Mouse (Mus musculus) limb, embryonic 12.5 days (tissue): Measurements from ENCODE around the gene Spred2. TPM values are rescaled to one million over a fixed set of nuclear protein-coding genes. Genes with fewer than 3 reads are reported as not detected.

Experiments used
- ATAC-seq: fragments of 200-750 bp; cut with Nextera tagmentation; 2 replicates; pipeline ENCODE4 v1.8.0; 2017; ENCODE audit warnings: low read depth, moderate TSS enrichment; ENCODE audit not compliant: insufficient number of reproducible peaks, insufficient read depth, low FRiP score, low TSS enrichment
- H3K27ac ChIP-seq: fragments of 300-500 bp; sonication (generic); 2 replicates; pipeline ENCODE4 v1.5.1; 2016; ENCODE audit warnings: mild to moderate bottlenecking, moderate library complexity
- H3K27me3 ChIP-seq: fragments of 300-500 bp; sonication (generic); 2 replicates; pipeline ENCODE4 v1.6.1; 2016; ENCODE audit warnings: mild to moderate bottlenecking, moderate library complexity
- H3K36me3 ChIP-seq: fragments of 300-500 bp; sonication (generic); 2 replicates; pipeline ENCODE4 v1.6.1; 2016; ENCODE audit warnings: mild to moderate bottlenecking, moderate library complexity
- H3K4me1 ChIP-seq: fragments of 300-500 bp; sonication (generic); replicated peaks from 2 replicates; pipeline ENCODE4 v1.6.1; 2016
- H3K4me2 ChIP-seq: fragments of 300-500 bp; sonication (generic); 2 replicates; pipeline ENCODE4 v1.6.1; 2016; ENCODE audit warnings: mild to moderate bottlenecking, moderate library complexity
- H3K4me3 ChIP-seq: fragments of 300-500 bp; sonication (generic); replicated peaks from 2 replicates; pipeline ENCODE4 v1.5.1; 2016; ENCODE audit warnings: mild to moderate bottlenecking
- H3K9ac ChIP-seq: fragments of 300-500 bp; sonication (generic); replicated peaks from 2 replicates; pipeline ENCODE4 v1.6.1; 2016; ENCODE audit warnings: mild to moderate bottlenecking, moderate library complexity
- H3K9me3 ChIP-seq: fragments of 300-500 bp; sonication (generic); 2 replicates; pipeline ENCODE4 v1.6.1; 2016; ENCODE audit warnings: mild to moderate bottlenecking, moderate library complexity
- WGBS: fragments of 180-500 bp; shearing (Covaris S2); methylation state at CpG from one replicate; pipeline ENCODE4 v1.1.7; 2016; 5-methylcytosine and 5-hydroxymethylcytosine counted together
- polyA plus RNA-seq: library from polyadenylated mRNA; unstranded; fragments of >200 nt; fragmentation: Nextera tagmentation; extraction: Ambion mirVana; gene quantifications from 2 replicates; pipeline ENCODE4 v1.2.1, GENCODE M21; 2016

Gene Spred2
- 7.6 and 8.4 TPM in 2 replicates for polyA plus RNA-seq

- WGBS = under 1% methylated on average over 57 of the region's 57 CpGs
- peak within 1 kb of the TSS; percentile 87 for H3K4me3 ChIP-seq
These were observed at the start of gene Spred2 for GRCm38 (mm10) chr11:19923888-19924756. Spred2 (plus strand) TSS chr11:19924375.

DNA sequence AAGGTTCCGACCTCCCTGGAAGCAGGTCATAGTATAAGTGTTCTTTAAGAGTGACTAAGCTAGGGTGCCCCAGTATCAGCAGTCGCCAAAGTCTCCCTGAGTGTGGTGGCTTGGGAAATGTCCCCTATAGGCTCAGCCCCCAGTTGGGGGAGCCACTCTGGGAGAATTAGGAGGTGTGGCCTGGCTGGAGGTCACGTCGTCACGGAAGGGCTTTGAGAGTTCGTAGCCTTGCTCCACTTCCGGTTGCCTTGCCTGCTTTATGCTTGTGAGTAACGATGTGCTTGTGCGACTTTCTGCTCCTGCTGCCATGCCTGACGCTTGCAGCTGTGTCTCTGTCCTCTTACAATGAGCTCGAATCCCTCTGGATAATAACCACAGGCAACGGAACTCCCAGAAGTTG is 48.6 kb upstream of the Spred2 start:
- H3K9me3 ChIP-seq = no peaks in the 10 kb centered on the region
- no peak overlapping the region for H3K27ac ChIP-seq
- 52% methylated on average over 12 of the region's 12 CpGs for WGBS
- H3K9ac ChIP-seq = no peak overlapping the region
- H3K4me1 ChIP-seq = 0 out of 2 replicates have a peak, but pooled peaks cover 9% of the 10 kb centered on the region
- H3K4me3 ChIP-seq = no peak overlapping the region
- H3K4me2 ChIP-seq = no peak overlapping the region
- no peaks in the 10 kb centered on the region for H3K36me3 ChIP-seq
- ATAC-seq = no peak
- H3K27me3 ChIP-seq = no peaks in the 10 kb centered on the region

More at GRCm38 (mm10) chr11:19923888-19924756, at the start of gene Spred2:
- H3K27ac ChIP-seq = peak within 1 kb of the TSS; percentile 97
- no peaks in the 10 kb centered on the region for H3K27me3 ChIP-seq
- peak within 1 kb of the TSS; percentile 72 for H3K4me2 ChIP-seq
- ATAC-seq = peak; percentile 45
- peak within 1 kb of the TSS; percentile 90 for H3K9ac ChIP-seq
- peaks cover 17% of the 10 kb centered on the region for H3K4me1 ChIP-seq
- no peaks in the 10 kb centered on the region for H3K9me3 ChIP-seq
- no peaks in the 10 kb centered on the region for H3K36me3 ChIP-seq

DNA sequence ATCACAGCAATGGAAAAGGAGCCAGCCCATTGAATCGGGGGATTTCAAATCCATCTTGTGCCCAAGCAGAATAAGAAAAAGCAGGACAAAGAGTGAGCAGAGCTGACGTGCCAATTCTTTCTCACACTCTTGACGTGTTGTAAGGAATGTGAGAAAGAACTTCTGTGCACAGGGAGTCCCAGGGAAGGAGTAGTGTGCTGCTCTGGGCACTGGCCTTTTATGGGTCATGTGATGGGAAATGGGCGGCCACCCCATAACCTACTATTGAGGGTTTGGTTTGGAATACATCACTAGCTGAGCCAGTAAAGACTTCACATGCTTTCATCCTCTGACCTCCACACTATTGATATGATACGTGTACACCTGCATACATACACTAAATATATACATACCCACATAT is 48.2 kb upstream of the Spred2 start:
- Histone ChIP-seq H3K27me3 (no peaks in the 10 kb centered on the region), H3K4me2 (no peak overlapping the region), H3K4me3 (no peak overlapping the region), H3K9ac (no peak overlapping the region), H3K4me1 (0 out of 2 replicates have a peak, but pooled peaks cover 9% of the 10 kb centered on the region), H3K9me3 (no peaks in the 10 kb centered on the region), H3K36me3 (no peaks in the 10 kb centered on the region), H3K27ac (no peak overlapping the region)
- no peak for ATAC-seq
- WGBS = 75% methylated on average over 5 of the region's 5 CpGs

DNA sequence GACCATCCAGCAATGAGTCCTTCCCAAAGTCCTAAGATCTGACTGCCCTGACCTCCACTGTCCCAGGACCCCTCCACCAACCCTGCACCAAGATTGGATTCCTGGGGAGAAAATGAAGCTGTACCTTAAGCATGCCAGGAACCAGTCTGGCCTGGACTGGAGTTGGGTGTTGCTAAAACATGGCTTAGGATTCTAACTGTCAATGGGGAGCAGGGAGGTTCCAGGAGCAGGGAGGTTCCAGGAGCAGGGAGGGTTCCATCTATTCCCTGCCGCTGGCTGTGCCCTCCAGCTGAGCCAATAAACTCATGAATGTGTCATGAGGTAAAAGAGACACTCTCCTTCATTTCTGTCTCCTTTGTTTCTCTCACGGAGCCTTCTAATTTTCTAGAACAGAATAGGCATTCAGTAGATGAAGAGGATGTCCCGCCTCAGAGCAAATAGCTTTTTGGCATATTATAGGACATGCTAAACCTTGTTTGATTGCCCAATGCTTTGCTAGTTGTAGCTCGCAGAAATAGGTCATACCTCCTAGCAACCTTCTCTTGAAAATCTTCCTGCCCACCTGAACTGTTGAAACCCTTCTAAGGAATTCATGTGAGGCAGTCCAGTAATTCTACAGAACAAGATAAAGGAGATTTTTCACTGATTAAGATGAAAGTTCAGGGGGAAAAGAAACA is 46.8 kb upstream of the Spred2 start:
- ATAC-seq = no peak
- Histone ChIP-seq H3K4me2 (no peak overlapping the region), H3K4me1 (0 out of 2 replicates have a peak, but pooled peaks cover 9% of the 10 kb centered on the region), H3K4me3 (no peak overlapping the region), H3K9me3 (no peaks in the 10 kb centered on the region), H3K9ac (no peak overlapping the region), H3K36me3 (no peaks in the 10 kb centered on the region), H3K27ac (no peak overlapping the region), H3K27me3 (no peaks in the 10 kb centered on the region)
- 43% methylated on average over 4 of the region's 4 CpGs for WGBS

DNA sequence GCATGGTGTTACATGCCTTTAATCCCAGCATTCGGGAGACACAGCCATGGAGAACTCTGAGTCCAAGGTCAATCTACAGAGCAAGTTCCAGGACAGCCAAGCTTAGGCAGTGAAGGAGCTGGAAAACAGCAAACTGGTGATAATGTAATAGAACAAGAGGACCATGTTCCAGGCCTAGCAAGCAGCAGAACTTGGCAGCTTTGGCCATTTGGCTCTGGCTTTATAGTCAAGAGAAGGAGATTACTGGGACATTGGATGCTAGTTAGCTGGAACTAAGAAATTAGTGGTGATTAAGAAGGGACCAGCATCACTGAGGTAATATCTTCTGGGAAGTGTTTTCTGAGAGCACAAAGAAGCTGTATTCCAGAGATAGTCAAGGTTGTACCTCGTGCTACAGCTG is 42.8 kb upstream of the Spred2 start:
- WGBS = 84% methylated on average over 2 of the region's 2 CpGs
- no peak for ATAC-seq
- no peaks in the 10 kb centered on the region for H3K36me3 ChIP-seq

GRCm38 (mm10) chr11:19890700-19891406 is 33.3 kb upstream of the Spred2 start:
- Histone ChIP-seq H3K27me3 (no peaks in the 10 kb centered on the region), H3K9ac (no peak overlapping the region), H3K27ac (no peak overlapping the region)

More for the DNA sequence above, 42.8 kb upstream of the Spred2 start:
- no peak overlapping the region for H3K4me2 ChIP-seq
- no peak overlapping the region for H3K4me3 ChIP-seq
- no peaks in the 10 kb centered on the region for H3K9me3 ChIP-seq
- 0 out of 2 replicates have a peak, but pooled peaks cover 3% of the 10 kb centered on the region for H3K4me1 ChIP-seq
- no peaks in the 10 kb centered on the region for H3K27me3 ChIP-seq
- H3K27ac ChIP-seq = no peak overlapping the region
- no peak overlapping the region for H3K9ac ChIP-seq

DNA sequence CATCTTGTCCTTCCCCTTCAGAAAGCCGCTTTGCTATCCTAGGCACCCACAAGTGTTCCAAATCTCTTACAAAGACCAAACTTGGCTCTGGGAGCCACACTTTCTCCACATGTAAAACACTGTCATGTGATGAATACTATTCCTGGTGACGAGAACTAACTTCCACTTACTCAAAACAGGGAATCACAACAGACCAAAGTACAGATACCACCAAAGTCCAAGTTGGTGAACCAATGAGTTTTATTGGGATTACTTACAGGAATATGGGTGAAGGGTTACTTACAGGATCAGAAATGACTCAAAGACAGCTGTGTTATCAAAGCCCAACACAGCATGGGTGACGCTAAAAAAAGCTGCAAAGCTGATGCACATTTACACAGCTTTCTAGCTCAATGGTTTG is 30.9 kb upstream of the Spred2 start:
- Histone ChIP-seq H3K4me3 (no peak overlapping the region), H3K9me3 (no peaks in the 10 kb centered on the region), H3K36me3 (no peaks in the 10 kb centered on the region), H3K9ac (no peak overlapping the region), H3K4me1 (no peaks in the 10 kb centered on the region), H3K27ac (no peak overlapping the region), H3K27me3 (no peaks in the 10 kb centered on the region), H3K4me2 (no peak overlapping the region)
- ATAC-seq = no peak
- WGBS = 86% methylated on average over 3 of the region's 3 CpGs

More at GRCm38 (mm10) chr11:19890700-19891406, 33.3 kb upstream of the Spred2 start:
- Histone ChIP-seq H3K4me2 (no peak overlapping the region), H3K4me1 (no peaks in the 10 kb centered on the region), H3K4me3 (no peak overlapping the region), H3K36me3 (no peaks in the 10 kb centered on the region), H3K9me3 (no peaks in the 10 kb centered on the region)
- WGBS = 48% methylated on average over 6 of the region's 6 CpGs
- no peak for ATAC-seq

DNA sequence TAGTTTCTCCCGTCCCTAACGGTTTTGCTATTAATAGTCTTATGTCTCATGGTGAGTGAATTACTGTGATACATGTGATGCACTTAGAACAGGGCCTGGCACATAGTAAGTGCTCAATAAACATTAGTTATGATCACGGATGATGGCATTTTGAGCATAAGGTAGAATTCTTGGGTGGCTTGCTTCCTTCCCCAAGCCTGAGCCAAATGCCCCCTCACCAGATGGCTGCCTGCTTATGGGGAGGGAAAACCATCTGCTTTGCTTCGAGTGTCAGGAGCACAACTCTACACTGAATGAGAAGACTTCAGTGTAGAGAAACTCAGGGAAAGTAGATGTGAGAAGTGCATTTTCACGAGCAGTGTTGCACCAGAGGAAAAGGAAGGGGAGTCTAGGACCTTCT is 24.6 kb upstream of the Spred2 start:
- no peak overlapping the region for H3K4me3 ChIP-seq
- H3K9me3 ChIP-seq = no peaks in the 10 kb centered on the region
- H3K36me3 ChIP-seq = no peaks in the 10 kb centered on the region
- H3K9ac ChIP-seq = no peak overlapping the region
- no peaks in the 10 kb centered on the region for H3K4me1 ChIP-seq
- no peak overlapping the region for H3K27ac ChIP-seq
- H3K4me2 ChIP-seq = no peak overlapping the region
- WGBS = 68% methylated on average over 5 of the region's 5 CpGs
- ATAC-seq = no peak
- H3K27me3 ChIP-seq = no peaks in the 10 kb centered on the region

DNA sequence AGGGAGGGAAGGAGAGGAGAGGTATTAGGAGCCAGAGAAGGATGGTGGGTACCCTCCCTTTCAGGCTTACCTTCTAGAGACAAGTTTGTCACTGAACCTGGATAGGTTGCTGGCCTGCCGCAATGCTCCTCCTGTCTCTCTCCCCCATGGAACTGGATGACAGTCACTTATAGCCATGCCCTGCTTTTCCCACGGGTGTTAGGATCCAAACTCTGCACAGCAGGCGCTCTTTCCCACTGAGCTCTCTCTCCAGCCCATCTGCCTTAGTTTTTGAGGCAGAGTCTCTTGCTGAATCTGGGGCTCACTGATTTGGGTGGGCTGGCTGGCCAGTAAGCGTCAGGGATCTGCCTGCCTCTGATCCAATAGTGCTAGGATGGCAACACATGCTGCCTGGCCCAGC is 23.5 kb upstream of the Spred2 start:
- 87% methylated on average over 4 of the region's 4 CpGs for WGBS

GRCm38 (mm10) chr11:19911216-19911615 is 13.0 kb upstream of the Spred2 start:
- Histone ChIP-seq H3K9me3 (peaks cover 16% of the 10 kb centered on the region), H3K4me2 (no peak overlapping the region), H3K4me1 (no peaks in the 10 kb centered on the region), H3K9ac (no peak overlapping the region), H3K27me3 (no peaks in the 10 kb centered on the region), H3K4me3 (no peak overlapping the region), H3K36me3 (no peaks in the 10 kb centered on the region), H3K27ac (no peak overlapping the region)
- 95% methylated on average over 3 of the region's 3 CpGs for WGBS
- ATAC-seq = no peak

More for the DNA sequence above, 23.5 kb upstream of the Spred2 start:
- H3K4me1 ChIP-seq = no peaks in the 10 kb centered on the region
- no peak overlapping the region for H3K4me3 ChIP-seq
- no peaks in the 10 kb centered on the region for H3K9me3 ChIP-seq
- no peaks in the 10 kb centered on the region for H3K27me3 ChIP-seq
- no peaks in the 10 kb centered on the region for H3K36me3 ChIP-seq
- no peak overlapping the region for H3K4me2 ChIP-seq
- H3K27ac ChIP-seq = no peak overlapping the region
- ATAC-seq = no peak
- no peak overlapping the region for H3K9ac ChIP-seq

- H3K4me2 ChIP-seq = no peak overlapping the region
- peaks cover 7% of the 10 kb centered on the region for H3K9me3 ChIP-seq
- H3K27me3 ChIP-seq = no peaks in the 10 kb centered on the region
- no peaks in the 10 kb centered on the region for H3K36me3 ChIP-seq
- H3K4me3 ChIP-seq = no peak overlapping the region
- ATAC-seq = no peak
- H3K9ac ChIP-seq = no peak overlapping the region
- WGBS = 79% methylated on average over 6 of the region's 6 CpGs
- no peaks in the 10 kb centered on the region for H3K4me1 ChIP-seq
- no peak overlapping the region for H3K27ac ChIP-seq
These were observed 12.0 kb upstream of the Spred2 start for GRCm38 (mm10) chr11:19912179-19912578.
